Mouse (Mus musculus): ENCODE measurements at regions not wholly inside any gene's neighbourhood (a gene's known extent, or its start where the extent isn't known, plus 50 kb on each side); places are given as distances from the start of the nearest gene placed in this dataset.

DNA sequence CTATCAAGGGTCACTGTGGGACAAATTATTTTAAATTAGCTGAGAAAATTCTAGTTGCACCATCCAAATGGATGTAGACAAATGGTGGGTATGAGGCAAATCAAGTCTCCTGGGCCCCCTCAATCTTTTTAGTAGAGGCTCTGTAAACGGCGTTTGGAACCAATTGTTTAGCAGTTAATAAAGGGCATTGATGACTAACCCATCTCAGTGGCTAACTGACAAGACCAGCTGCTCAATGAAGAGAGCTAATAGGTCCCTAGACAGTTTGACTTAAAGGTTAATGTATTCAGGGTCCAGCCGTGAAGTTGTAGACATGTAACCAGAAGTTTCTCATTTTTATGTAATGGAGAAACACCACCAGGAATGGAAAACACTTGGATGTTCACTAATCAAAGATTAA is 332.6 kb upstream of the Gm21961 start:
- DNase-seq (ENCODE audit: low read depth) = no peak

DNA sequence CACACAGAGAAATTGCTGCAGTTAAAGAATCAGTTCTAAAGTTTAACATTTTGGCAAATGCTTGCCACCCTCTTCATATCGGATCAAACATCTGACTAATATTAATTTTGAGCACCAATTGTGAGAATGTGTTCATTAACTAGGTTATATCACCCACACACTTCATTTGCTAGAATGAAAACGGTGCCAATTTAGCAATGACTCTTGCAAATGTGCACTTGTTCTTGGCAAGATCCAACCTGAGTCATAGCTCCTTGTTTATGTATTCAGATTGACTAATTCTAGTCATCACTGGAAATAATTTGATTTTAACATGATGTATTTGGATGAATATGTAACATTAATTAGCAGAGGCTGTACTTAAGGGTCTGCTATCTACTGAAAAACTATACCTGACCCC is 327.8 kb upstream of the Gm21961 start:
- DNase-seq (ENCODE audit: low read depth) = no peak

DNA sequence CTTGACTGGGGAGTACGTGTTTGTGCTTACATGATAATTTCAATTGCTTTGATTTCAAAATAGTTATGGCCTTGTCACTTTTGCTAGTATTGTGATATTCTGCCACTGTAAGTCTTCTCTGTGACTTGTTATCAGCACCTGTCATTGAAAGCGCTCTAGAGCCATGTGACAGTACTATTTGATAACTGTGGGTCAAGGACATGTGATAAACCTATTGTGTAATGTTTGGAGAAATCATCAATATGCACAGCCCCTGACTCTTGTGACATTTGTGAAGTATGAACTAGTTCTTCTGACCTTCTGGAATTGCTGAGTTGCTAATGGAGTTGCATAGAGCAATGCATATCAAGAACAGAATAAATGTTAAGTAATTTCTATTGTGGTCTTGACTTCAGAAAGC is 319.4 kb upstream of the Gm21961 start:
- no peak for DNase-seq (ENCODE audit: low read depth)

DNA sequence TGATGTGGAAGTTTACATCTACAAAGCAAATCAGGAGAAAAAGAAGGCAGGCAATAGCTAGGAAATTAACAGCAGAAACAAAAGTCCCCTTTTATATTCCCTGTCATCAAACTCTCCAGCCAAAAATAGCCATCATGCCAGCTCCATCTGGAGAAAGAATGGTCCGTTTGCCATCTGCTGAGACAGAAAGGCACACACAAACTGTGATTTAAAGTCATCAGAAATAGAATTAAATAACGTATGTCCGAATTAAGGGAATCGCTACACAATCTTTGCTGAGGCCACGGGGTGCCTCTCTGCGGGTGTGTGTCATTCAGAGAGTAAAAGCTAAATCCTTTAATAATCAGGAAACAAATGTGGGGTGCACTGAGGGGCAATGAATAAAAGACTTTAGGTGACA is 293.4 kb upstream of the Gm21961 start:
- no peak for DNase-seq (ENCODE audit: low read depth)

DNA sequence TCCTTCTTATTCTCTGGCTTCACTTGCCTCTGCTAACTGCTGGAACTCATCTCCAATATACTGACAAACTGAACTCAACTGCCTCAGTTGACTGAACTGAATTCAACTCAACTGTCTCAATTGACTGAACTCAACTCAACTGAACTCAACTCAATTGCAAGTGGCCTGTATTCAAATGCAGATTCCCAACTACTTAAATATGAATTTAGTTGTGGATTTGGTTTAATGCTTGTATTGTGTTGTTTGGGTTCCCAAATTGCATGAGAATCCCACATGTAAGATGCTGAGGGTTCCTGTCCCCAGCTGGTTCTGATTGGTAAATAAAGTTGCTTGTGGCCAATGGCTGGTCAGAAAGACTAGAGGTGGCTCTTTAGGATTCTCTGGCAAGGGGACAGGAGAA is 244.1 kb upstream of the Gm21961 start:
- DNase-seq (ENCODE audit: low read depth) = no peak

DNA sequence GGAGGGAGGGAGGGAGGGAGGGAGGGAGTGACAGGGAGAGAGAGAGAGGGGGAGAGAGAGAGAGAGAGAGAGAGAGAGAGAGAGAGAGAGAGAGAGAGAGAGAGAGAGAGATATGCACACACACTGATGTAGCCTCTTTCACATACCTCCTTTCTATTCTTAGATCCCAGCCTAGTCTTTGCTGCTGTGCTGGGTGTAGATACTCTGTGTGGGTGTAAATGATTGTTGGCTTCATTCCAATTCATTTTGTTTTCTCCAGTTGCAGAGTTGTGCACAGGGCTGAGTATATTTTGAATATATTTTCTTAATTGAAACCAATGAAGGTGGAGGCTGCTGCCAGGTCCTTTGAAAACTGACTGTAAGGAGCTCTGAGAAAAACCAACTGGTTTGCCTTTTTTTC is 207.8 kb upstream of the Gm21961 start:
- DNase-seq (ENCODE audit: low read depth) = no peak

DNA sequence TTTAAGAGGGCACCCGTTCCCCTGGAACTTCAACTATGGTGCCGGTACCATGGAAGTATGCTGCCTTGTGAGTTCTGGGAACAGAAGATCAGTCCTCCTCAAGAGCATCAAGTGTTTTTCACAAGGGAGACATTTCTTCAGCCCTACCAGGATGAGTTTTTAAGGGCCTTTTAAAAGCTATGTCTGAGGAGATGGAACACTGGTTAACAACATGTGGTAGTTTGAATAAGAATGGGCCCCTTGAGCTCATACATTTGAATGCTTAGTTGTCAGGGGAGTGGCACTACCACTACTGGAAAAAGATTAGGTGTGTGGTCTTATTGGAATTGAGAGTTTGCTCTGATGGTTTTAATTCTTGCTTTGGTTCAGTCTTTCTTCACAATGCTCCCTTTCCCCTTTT is 203.2 kb upstream of the Gm21961 start:
- DNase-seq (ENCODE audit: low read depth) = no peak

DNA sequence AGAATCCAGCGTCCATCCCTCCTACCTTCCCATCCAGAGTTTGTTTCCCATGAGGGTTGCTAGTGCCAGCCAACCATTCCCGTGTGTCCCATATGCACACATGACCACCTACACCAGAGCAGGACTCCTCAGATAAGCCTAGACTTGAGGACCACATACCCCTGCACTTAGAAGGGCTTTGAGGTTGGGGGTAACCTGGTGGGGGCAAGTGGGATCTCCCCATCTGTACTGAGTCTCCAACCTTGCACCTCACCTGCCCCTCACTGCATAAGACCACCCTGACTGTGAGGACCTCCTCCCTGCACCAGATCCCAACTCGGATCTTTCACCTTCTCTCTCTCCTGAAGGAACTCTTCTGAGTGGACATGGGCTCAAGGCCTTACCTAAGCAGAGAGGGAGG is 181.6 kb upstream of the Gm21961 start:
- DNase-seq (ENCODE audit: low read depth) = no peak

DNA sequence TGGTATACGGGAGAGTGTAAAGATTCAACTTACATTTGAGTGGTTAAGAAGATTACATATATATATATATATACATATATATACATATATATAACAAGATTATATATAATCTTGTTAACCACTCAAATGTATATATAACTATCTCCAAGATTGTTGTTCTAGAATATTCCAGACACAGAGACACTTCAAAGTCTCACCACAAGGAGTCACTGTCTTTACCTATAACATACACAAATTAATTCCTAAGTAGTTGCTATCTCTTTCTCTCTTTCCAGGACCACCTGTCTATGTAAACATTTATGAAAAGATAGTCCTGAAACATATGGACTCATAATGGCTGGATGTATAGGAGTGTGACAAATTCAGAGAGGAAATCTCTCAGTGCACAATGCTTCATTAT is 178.9 kb upstream of the Gm21961 start:
- DNase-seq (ENCODE audit: low read depth) = peak; percentile 25

Data from NIH3T3 (cell line).